Mouse (Mus musculus) CH12.LX (cell line): ENCODE measurements around the gene Ttc41.

Experiments
- BHLHE40 ChIP-seq: IDR thresholded peaks from 2 replicates; pipeline ENCODE4 v1.6.1; 2011; ENCODE audit warnings: mild to moderate bottlenecking, low read depth, low read length, improper control_type of control experiment
- CTCF ChIP-seq, 2 experiments: IDR thresholded peaks in 1 of 2; conservative IDR thresholded peaks in 1 of 2; 2 replicates each; pipeline ENCODE4 v1.5.1; 2011 to 2012; ENCODE audit warnings: low read depth in 2 of 2, low read length in 2 of 2, improper control_type of control experiment in 1 of 2, inconsistent platforms in 1 of 2, mild to moderate bottlenecking in 1 of 2, moderate library complexity in 1 of 2
- JUND ChIP-seq: conservative IDR thresholded peaks from 2 replicates; pipeline ENCODE4 v1.6.1; 2011; ENCODE audit warnings: low read depth, low read length, improper control_type of control experiment
- MXI1 ChIP-seq: IDR thresholded peaks from 2 replicates; pipeline ENCODE4 v1.6.1; 2011; ENCODE audit warnings: mild to moderate bottlenecking, low read depth, low read length, improper control_type of control experiment
- MYC ChIP-seq: IDR thresholded peaks from 2 replicates; pipeline ENCODE4 v1.6.1; 2011; ENCODE audit warnings: low read depth, mild to moderate bottlenecking, improper control_type of control experiment, low read length
- POLR2A ChIP-seq: IDR thresholded peaks from 2 replicates; pipeline ENCODE4 v1.6.1; 2011; ENCODE audit warnings: low read depth, mild to moderate bottlenecking, improper control_type of control experiment, low read length

DNA sequence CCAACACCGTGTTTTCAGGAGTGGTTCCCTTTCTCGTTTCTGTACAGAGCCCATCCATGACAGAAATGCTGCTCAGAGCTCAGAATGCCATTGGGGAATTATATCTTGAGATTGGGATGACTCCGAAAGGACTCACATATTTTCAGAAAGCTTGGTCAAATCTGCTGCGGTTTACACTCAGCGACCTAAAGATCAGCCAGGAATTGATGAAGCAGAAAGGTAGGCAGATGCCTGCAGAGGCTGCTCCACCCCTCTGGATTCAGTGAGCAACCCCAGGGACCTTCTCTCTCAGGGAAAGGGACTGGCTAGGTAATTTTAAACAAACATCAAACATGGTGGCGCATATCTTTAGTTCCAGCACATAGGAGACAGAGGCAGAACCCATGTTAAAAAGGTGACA is 52.6 kb downstream of the Ttc41 start:
- TF ChIP-seq CTCF (conservative IDR thresholded peaks at IDR 0.05 in 1 of 2, IDR thresholded peaks at IDR 0.05 in 1 of 2; ENCODE audit: low read depth in 2 of 2, low read length in 2 of 2) = no peak
- TF ChIP-seq MXI1 = no peak
- TF ChIP-seq POLR2A = no peak
- TF ChIP-seq BHLHE40 = no peak
- TF ChIP-seq JUND = no peak
- TF ChIP-seq MYC = no peak
